Mouse (Mus musculus) G1E (cell line): ENCODE results near the gene Anapc16. TPM values are rescaled to one million over a fixed set of nuclear protein-coding genes. Genes with fewer than 3 reads are reported as not detected.

ENCODE experiments used
- ATAC-seq: 2 replicates; pipeline ENCODE4 v1.8.0; 2016; ENCODE audit warnings: mild to moderate bottlenecking; ENCODE audit not compliant: insufficient number of reproducible peaks, poor library complexity, low FRiP score, severe bottlenecking; ENCODE audit errors: extremely low read depth
- DNase-seq: peaks from one replicate; pipeline ENCODE4 v3.0.0; 2012; ENCODE audit warnings: low spot score
- H3K27me3 ChIP-seq: 2 replicates; pipeline ENCODE4 v1.6.1; 2012; ENCODE audit warnings: mild to moderate bottlenecking, low read length, inconsistent platforms; ENCODE audit not compliant: insufficient read depth
- H3K36me3 ChIP-seq: replicated peaks from 2 replicates; pipeline ENCODE3; 2012; ENCODE audit warnings: mild to moderate bottlenecking, inconsistent platforms
- H3K4me1 ChIP-seq: 2 replicates; pipeline ENCODE4 v1.6.1; 2012; ENCODE audit warnings: low read depth, low read length, inconsistent platforms, mixed read lengths; ENCODE audit not compliant: insufficient read depth
- H3K4me3 ChIP-seq: 2 replicates; pipeline ENCODE4 v1.5.1; 2012; ENCODE audit warnings: low read depth, mild to moderate bottlenecking, inconsistent platforms, low read length, moderate library complexity, mixed read lengths
- H3K9me3 ChIP-seq: replicated peaks from 2 replicates; pipeline ENCODE4 v1.6.1; 2012; ENCODE audit warnings: inconsistent platforms
- CTCF ChIP-seq: IDR thresholded peaks from 2 replicates; pipeline ENCODE4 v1.5.1; 2012; ENCODE audit warnings: low read depth, low read length, inconsistent platforms, mixed read lengths
- GATA1 ChIP-seq: IDR thresholded peaks from 2 replicates; pipeline ENCODE4 v1.6.1; 2012; ENCODE audit warnings: borderline replicate concordance, low read length, inconsistent platforms, mixed read lengths
- GATA2 ChIP-seq: IDR thresholded peaks from 2 replicates; pipeline ENCODE4 v1.6.1; 2012; ENCODE audit warnings: low read depth, low read length, inconsistent platforms, borderline replicate concordance
- POLR2AphosphoS5 ChIP-seq: IDR thresholded peaks from 2 replicates; pipeline ENCODE4 v1.6.1; 2012; ENCODE audit warnings: low read depth, low read length, inconsistent platforms; ENCODE audit not compliant: insufficient replicate concordance
- TAL1 ChIP-seq: conservative IDR thresholded peaks from 2 replicates; pipeline ENCODE4 v1.6.1; 2012; ENCODE audit warnings: low read depth, low read length, inconsistent platforms, mixed read lengths
- polyA plus RNA-seq: library from polyadenylated mRNA; stranded (reverse); fragments of >175 nt; gene quantifications from 2 replicates; pipeline ENCODE4 v1.2.3, GENCODE M21; 2012
- total RNA-seq, 2 experiments: library from RNA; stranded (forward) in 1 of 2; stranded (reverse) in 1 of 2; fragments of 200-1000 nt in 1 of 2; fragments of >200 nt in 1 of 2; fragmentation: Nextera tagmentation in 1 of 2; gene quantifications; 2 replicates each; pipeline ENCODE4 v1.2.3; 2014 to 2017

Anapc16 gene
- total and polyA plus RNA-seq, 3 experiments: 26.3 to 43.2 (median 36.7) TPM

DNA sequence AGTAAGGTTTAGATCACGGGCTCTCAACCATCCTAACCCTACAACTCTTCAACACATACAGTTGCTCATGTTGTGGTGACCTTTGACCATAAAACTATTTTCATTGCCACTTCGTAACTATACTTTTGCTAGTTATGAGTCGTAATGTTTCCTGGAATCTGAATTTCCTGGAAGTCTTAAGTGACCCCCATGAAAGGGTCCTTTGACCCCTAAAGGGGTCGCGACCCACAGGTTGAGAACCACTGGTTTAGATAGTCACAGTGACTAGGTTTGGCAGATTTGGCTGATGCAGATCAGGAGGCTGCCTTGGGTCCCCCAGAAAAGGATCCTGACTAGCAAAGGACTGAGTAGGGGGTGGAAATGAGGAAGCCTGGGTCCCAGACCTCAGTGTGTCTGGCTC, 64.3 kb downstream of the Anapc16 start:
- TF ChIP-seq GATA2: no peak
- no peak for TF ChIP-seq CTCF
- no peak for TF ChIP-seq POLR2AphosphoS5
- TF ChIP-seq TAL1: no peak
- TF ChIP-seq GATA1: no peak
- H3K36me3 ChIP-seq: no peaks in the 10 kb centered on the region
- H3K4me3 ChIP-seq: no peak overlapping the region
- DNase-seq: no peak
- H3K27me3 ChIP-seq: peaks cover 7% of the 10 kb centered on the region; the same call in 1 of the 2 replicates
- ATAC-seq: no peak
- no peaks in the 10 kb centered on the region for H3K9me3 ChIP-seq
- peaks cover 18% of the 10 kb centered on the region for H3K4me1 ChIP-seq

Other genes with a start within 250 kb of the Anapc16 start
- gene Dnajb12, start 123.6 kb downstream of the Anapc16 start, total RNA-seq (2014; fragmentation: Nextera tagmentation): 18.7 and 20.5 TPM in 2 replicates
- gene Dnajb12, start 123.6 kb downstream of the Anapc16 start, total RNA-seq (2017): 8.9 and 10.4 TPM in 2 replicates
- 28.1 and 28.5 TPM in 2 replicates for gene Dnajb12, start 123.6 kb downstream of the Anapc16 start, polyA plus RNA-seq
- gene Ddit4, start 51.3 kb downstream of the Anapc16 start, total RNA-seq (2014; fragmentation: Nextera tagmentation): 21.6 and 27.7 TPM in 2 replicates
- gene Ddit4, start 51.3 kb downstream of the Anapc16 start, total RNA-seq (2017): 9.9 TPM in 2 replicates
- gene Ddit4, start 51.3 kb downstream of the Anapc16 start, polyA plus RNA-seq: 21.8 and 28.5 TPM in 2 replicates
- gene Ascc1, start 330 bp downstream of the Anapc16 start, total RNA-seq (2014; fragmentation: Nextera tagmentation): 19.3 and 22.2 TPM in 2 replicates
- 14.2 and 19.7 TPM in 2 replicates for gene Ascc1, start 330 bp downstream of the Anapc16 start, total RNA-seq (2017)
- gene Ascc1, start 330 bp downstream of the Anapc16 start, polyA plus RNA-seq: 22.6 and 24.8 TPM in 2 replicates
- gene Spock2, start 103.1 kb upstream of the Anapc16 start, total RNA-seq (2014; fragmentation: Nextera tagmentation): not detected in 2 replicates
- gene Spock2, start 103.1 kb upstream of the Anapc16 start, total RNA-seq (2017): 0.12 TPM in 1 of 2 replicates, not detected in the other
- 0.02 TPM in 1 of 2 replicates, not detected in the other for gene Spock2, start 103.1 kb upstream of the Anapc16 start, polyA plus RNA-seq
- not detected in 2 replicates for gene Chst3, start 216.1 kb upstream of the Anapc16 start, total RNA-seq (2014; fragmentation: Nextera tagmentation)
- 0.11 TPM in 1 of 2 replicates, not detected in the other for gene Chst3, start 216.1 kb upstream of the Anapc16 start, total RNA-seq (2017)
- not detected in 2 replicates for gene Chst3, start 216.1 kb upstream of the Anapc16 start, polyA plus RNA-seq